Mouse (Mus musculus) ES-Bruce4 (cell line): ENCODE measurements around the gene Glmn. TPM values are rescaled to one million over a fixed set of nuclear protein-coding genes. Genes with fewer than 3 reads are reported as not detected.

Experiments
- H3K27ac ChIP-seq: 2 replicates; pipeline ENCODE4 v1.5.1; 2012; ENCODE audit warnings: low read length, inconsistent platforms; ENCODE audit not compliant: insufficient read depth
- H3K27me3 ChIP-seq: 2 replicates; pipeline ENCODE4 v1.6.1; 2012; ENCODE audit warnings: mild to moderate bottlenecking, low read length, inconsistent platforms; ENCODE audit not compliant: control insufficient read depth, poor library complexity, insufficient read depth, severe bottlenecking
- H3K36me3 ChIP-seq: 2 replicates; pipeline ENCODE4 v1.6.1; 2012; ENCODE audit warnings: inconsistent platforms, mild to moderate bottlenecking, low read length, moderate library complexity; ENCODE audit not compliant: control insufficient read depth, poor library complexity, insufficient read depth, severe bottlenecking
- H3K4me1 ChIP-seq: one replicate; pipeline ENCODE4 v1.8.1; 2011; ENCODE audit warnings: low read length; ENCODE audit not compliant: control insufficient read depth, insufficient read depth
- H3K4me3 ChIP-seq: 2 replicates; pipeline ENCODE4 v1.5.1; 2011; ENCODE audit warnings: low read depth, mild to moderate bottlenecking, low read length
- H3K9ac ChIP-seq: 2 replicates; pipeline ENCODE4 v1.6.1; 2012; ENCODE audit warnings: low read depth, mild to moderate bottlenecking, inconsistent platforms; ENCODE audit not compliant: poor library complexity, severe bottlenecking
- H3K9me3 ChIP-seq: replicated peaks from 2 replicates; pipeline ENCODE4 v1.6.1; 2012; ENCODE audit warnings: mild to moderate bottlenecking, low read length, inconsistent platforms; ENCODE audit not compliant: control insufficient read depth, poor library complexity, insufficient read depth, severe bottlenecking
- CTCF ChIP-seq: IDR thresholded peaks from one replicate; pipeline ENCODE4 v1.8.1; 2011; ENCODE audit warnings: low read depth, low read length
- EP300 ChIP-seq: IDR thresholded peaks from 2 replicates; pipeline ENCODE4 v1.6.1; 2011; ENCODE audit warnings: low read depth, low read length; ENCODE audit not compliant: insufficient read depth
- POLR2A ChIP-seq: IDR thresholded peaks from one replicate; pipeline ENCODE4 v1.8.1; 2011; ENCODE audit warnings: low read length; ENCODE audit not compliant: insufficient read depth
- polyA plus RNA-seq: library from polyadenylated mRNA; stranded (reverse); fragments of >200 nt; gene quantifications from 2 replicates; pipeline ENCODE4 v1.2.4, GENCODE M21; 2011; ENCODE audit warnings: low read depth; ENCODE audit not compliant: missing spikeins, insufficient read depth, insufficient read length

The Glmn gene
- polyA plus RNA-seq, 1 experiment, result 27.4 TPM

DNA sequence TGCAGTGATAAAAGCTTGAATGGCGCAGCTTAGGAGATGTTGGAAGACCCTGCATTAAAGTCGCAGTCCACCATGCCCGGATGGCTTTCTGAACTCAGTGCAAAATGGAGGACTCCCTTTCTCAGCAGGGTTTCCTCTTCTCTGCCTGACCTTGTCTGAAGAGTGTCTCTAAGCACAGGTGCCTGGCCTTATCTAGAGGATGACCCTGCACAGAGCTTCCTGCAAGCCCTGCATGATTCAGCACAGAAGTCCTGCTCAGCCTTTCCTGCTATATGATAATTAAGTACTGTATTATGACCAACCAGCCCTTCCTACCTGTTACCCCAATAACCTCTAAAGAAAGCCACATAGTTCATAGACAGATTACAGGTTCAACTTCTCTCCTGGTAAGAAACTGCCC lies 82.2 kb downstream of the Glmn start:
- H3K9me3 ChIP-seq, result no peaks in the 10 kb centered on the region
- H3K4me3 ChIP-seq, result no peak overlapping the region
- no peaks in the 10 kb centered on the region for H3K27me3 ChIP-seq
- H3K4me1 ChIP-seq, result no peaks in the 10 kb centered on the region
- H3K27ac ChIP-seq, result no peak overlapping the region
- TF ChIP-seq EP300 (no peak), CTCF (no peak), POLR2A (no peak)
- no peak overlapping the region for H3K9ac ChIP-seq
- no peaks in the 10 kb centered on the region for H3K36me3 ChIP-seq

- H3K27me3 ChIP-seq, result no peaks in the 10 kb centered on the region
- H3K27ac ChIP-seq, result no peak overlapping the region
- H3K4me1 ChIP-seq, result no peaks in the 10 kb centered on the region
- no peaks in the 10 kb centered on the region for H3K9me3 ChIP-seq
- no peak overlapping the region for H3K4me3 ChIP-seq
- no peak overlapping the region for H3K9ac ChIP-seq
- H3K36me3 ChIP-seq, result no peaks in the 10 kb centered on the region
- TF ChIP-seq EP300, result no peak
- no peak for TF ChIP-seq POLR2A
- peak; percentile 80 for TF ChIP-seq CTCF
These were observed 84.1 kb downstream of the Glmn start for GRCm38 (mm10) chr5:107513583-107513982.

DNA sequence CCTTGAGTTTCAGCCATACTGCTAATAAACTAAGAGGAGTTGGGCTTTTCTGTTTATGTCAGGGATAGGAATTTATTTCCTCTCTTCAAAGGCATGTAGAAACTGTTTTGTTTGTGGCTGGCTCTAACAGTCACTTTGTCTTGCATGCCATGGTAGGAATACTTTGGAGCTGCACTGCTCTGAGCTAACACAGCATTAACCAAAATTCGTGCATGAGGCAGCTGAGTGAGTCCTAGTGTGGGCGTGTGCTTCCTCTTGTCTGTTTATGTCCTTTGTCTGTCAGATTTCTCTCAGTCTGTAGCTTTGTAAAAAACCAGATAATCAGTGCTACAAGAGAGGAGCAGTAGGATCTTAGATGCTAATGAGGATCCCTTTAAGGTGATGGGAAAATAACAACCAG lies 86.4 kb downstream of the Glmn start:
- Histone ChIP-seq H3K36me3 (no peaks in the 10 kb centered on the region), H3K4me1 (no peaks in the 10 kb centered on the region)

GRCm38 (mm10) chr5:107510503-107510902 lies 87.2 kb downstream of the Glmn start:
- Histone ChIP-seq H3K9ac (no peak overlapping the region), H3K4me3 (no peak overlapping the region), H3K36me3 (no peaks in the 10 kb centered on the region), H3K27ac (no peak overlapping the region), H3K9me3 (no peaks in the 10 kb centered on the region), H3K27me3 (no peaks in the 10 kb centered on the region), H3K4me1 (no peaks in the 10 kb centered on the region)
- no peak for TF ChIP-seq EP300
- no peak for TF ChIP-seq CTCF
- no peak for TF ChIP-seq POLR2A

More for the DNA sequence above, 86.4 kb downstream of the Glmn start:
- no peak overlapping the region for H3K9ac ChIP-seq
- H3K27me3 ChIP-seq, result no peaks in the 10 kb centered on the region
- no peak for TF ChIP-seq POLR2A
- no peak for TF ChIP-seq CTCF
- TF ChIP-seq EP300, result no peak
- no peak overlapping the region for H3K4me3 ChIP-seq
- no peaks in the 10 kb centered on the region for H3K9me3 ChIP-seq
- H3K27ac ChIP-seq, result no peak overlapping the region

- no peak for TF ChIP-seq POLR2A
- TF ChIP-seq CTCF, result no peak
- no peak for TF ChIP-seq EP300
- Histone ChIP-seq H3K9ac (no peak within 1 kb of the TSS), H3K4me3 (no peak within 1 kb of the TSS)
These were observed 90.4 kb downstream of the Glmn start, which contains the start of gene Gm42669 for GRCm38 (mm10) chr5:107507321-107507720. TSS of gene Gm42669 (plus strand) at chr5:107507621.

GRCm38 (mm10) chr5:107500741-107501140 lies 96.9 kb downstream of the Glmn start:
- no peak overlapping the region for H3K27ac ChIP-seq
- H3K4me1 ChIP-seq, result no peaks in the 10 kb centered on the region
- H3K27me3 ChIP-seq, result no peaks in the 10 kb centered on the region

More at GRCm38 (mm10) chr5:107507321-107507720, 90.4 kb downstream of the Glmn start, which contains the start of gene Gm42669:
- Histone ChIP-seq H3K27ac (no peak within 1 kb of the TSS), H3K9me3 (no peaks in the 10 kb centered on the region), H3K4me1 (no peaks in the 10 kb centered on the region), H3K27me3 (no peaks in the 10 kb centered on the region), H3K36me3 (no peaks in the 10 kb centered on the region)

More at GRCm38 (mm10) chr5:107500741-107501140, 96.9 kb downstream of the Glmn start:
- Histone ChIP-seq H3K9ac (no peak overlapping the region), H3K9me3 (no peaks in the 10 kb centered on the region), H3K36me3 (no peaks in the 10 kb centered on the region), H3K4me3 (no peak overlapping the region)
- TF ChIP-seq POLR2A (no peak), CTCF (no peak), EP300 (no peak)
